Mouse (Mus musculus) heart, postnatal 0 days (tissue): ENCODE results near the gene Adgrl1.

Experiments used
- CTCF ChIP-seq: IDR thresholded peaks from 2 replicates; pipeline ENCODE4 v1.5.1; 2016; ENCODE audit warnings: antibody characterized with exemption, control low read depth, low read depth
- EP300 ChIP-seq: IDR thresholded peaks from 2 replicates; pipeline ENCODE4 v1.6.1; 2016; ENCODE audit warnings: antibody characterized with exemption, low read depth

DNA sequence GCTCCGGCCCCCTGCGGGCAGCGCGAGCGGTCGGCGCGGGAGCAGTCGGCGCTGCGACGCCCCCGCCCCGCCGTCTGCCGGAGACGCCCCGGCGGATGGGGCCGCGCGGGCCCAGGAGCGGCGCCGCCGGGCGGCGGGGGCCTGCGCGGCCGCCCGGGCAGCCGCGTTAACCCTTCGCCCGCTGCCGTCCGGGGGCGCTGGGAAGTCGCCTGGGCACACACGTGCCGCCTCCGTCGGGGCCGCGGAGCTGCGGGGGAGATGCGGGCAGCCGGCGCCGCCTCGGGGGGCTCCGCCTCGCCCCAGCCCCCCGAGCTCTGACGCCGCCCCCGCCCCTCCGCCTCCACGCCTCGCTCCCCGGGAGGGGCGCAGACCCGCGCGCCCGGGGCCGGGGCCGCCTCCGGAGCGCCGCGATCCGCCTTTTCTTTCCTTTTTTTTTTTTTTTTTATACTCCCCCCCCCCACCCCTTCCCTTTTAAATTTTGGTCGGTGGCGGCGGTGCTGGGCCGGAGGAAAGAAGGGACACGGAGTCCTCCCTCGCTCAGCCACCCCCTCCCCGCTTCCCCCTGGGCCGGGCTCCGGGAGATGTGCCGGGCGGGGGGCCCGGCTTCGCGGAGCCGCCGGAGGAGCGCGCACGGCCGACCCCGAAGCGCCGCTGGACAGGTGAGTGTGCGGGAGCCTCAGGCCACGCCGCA lies 506 bp downstream of the Adgrl1 start:
- TF ChIP-seq CTCF (no peak), EP300 (no peak)
